8 mouse cellular contexts compared by ENCODE assay signal in genomic region chr2:181671326-181671725, GRCm38 (mm10). TPM values are rescaled to one million over a fixed set of nuclear protein-coding genes. Genes with fewer than 3 reads are reported as not detected.
DNase-seq lines count a peak whose midpoint lies in the region; ATAC-seq lines count a peak whose summit lies in the region.

Sox18 (minus strand) TSS chr2:181671640.

- WGBS in intestine, embryonic 16.5 days = 1% methylated on average over 43 of the region's 43 CpGs

- H3K9me3 ChIP-seq in intestine, embryonic 16.5 days (ENCODE audit: control insufficient read depth, low read length) = no peaks in the 10 kb centered on the region

- H3K36me3 ChIP-seq in intestine, embryonic 16.5 days (ENCODE audit: control insufficient read depth, insufficient read depth, low read length) = no peaks in the 10 kb centered on the region

- peak within 1 kb of the TSS; percentile 76 for H3K4me3 ChIP-seq in brown adipose tissue, adult 24 weeks (ENCODE audit: insufficient read depth, low read depth, low read length)
- peak within 1 kb of the TSS; percentile 49 for H3K4me3 ChIP-seq in intestine, embryonic 16.5 days (ENCODE audit: low read length)

- DNase-seq in adrenal gland, adult 2 months = peak; percentile 80
- peak; percentile 13 for DNase-seq in liver
- peak; percentile 58 for DNase-seq in neural tube, embryonic 10.5 days (ENCODE audit: extremely low spot score, low spot score)
- DNase-seq in yolk sac, embryonic 10.5 days (ENCODE audit: low spot score) = no peak
- no peak for DNase-seq in urinary bladder, postnatal 25 days (ENCODE audit: low spot score)

- peak within 1 kb of the TSS; percentile 89 for H3K27ac ChIP-seq in brown adipose tissue, adult 24 weeks (replicated peaks; ENCODE audit: low read depth, low read length)
- no peak within 1 kb of the TSS for H3K27ac ChIP-seq in intestine, embryonic 16.5 days (ENCODE audit: low read length)

- peak within 1 kb of the TSS; percentile 58 for H3K9ac ChIP-seq in intestine, embryonic 16.5 days (ENCODE audit: low read depth, low read length)

- H3K4me1 ChIP-seq in brown adipose tissue, adult 24 weeks (ENCODE audit: control insufficient read depth, insufficient read depth, insufficient read length, low read length) = peaks cover 25% of the 10 kb centered on the region
- H3K4me1 ChIP-seq in intestine, embryonic 16.5 days (ENCODE audit: control insufficient read depth, insufficient read depth, low read length) = peaks cover 20% of the 10 kb centered on the region

- ATAC-seq in granulocyte monocyte progenitor cell, adult 5-6 weeks (replicated peaks; ENCODE audit: poor library complexity, severe bottlenecking) = peak; percentile 4; the same call in 1 of the 2 replicates
- peak; percentile 31; the same call in 1 of the 2 replicates for ATAC-seq in intestine, embryonic 16.5 days

- H3K27me3 ChIP-seq in intestine, embryonic 16.5 days (replicated peaks; ENCODE audit: control insufficient read depth, insufficient read depth, low read length) = peaks cover 70% of the 10 kb centered on the region

- peak within 1 kb of the TSS; percentile 60 for H3K4me2 ChIP-seq in intestine, embryonic 16.5 days (ENCODE audit: low read depth, low read length)

RNA-seq across cellular contexts. Expression of gene Sox18, which starts in this region (rescaled TPM):
- 10 to 100 TPM; 20.3 to 34.7 TPM for total RNA-seq in adrenal gland, adult 2 months (2021)
- polyA plus RNA-seq in adrenal gland, adult 2 months (2012; rRNA removed) = 164 and 223 TPM in 2 replicates
- polyA plus RNA-seq in brown adipose tissue, adult 24 weeks (2012; ENCODE audit: insufficient read depth, insufficient read length, missing spikeins) = 12.8 and 22.2 TPM in 2 replicates
- total RNA-seq in granulocyte monocyte progenitor cell, adult 5-6 weeks (2014; fragmentation: Nextera tagmentation) = not detected in 2 replicates
- total RNA-seq in granulocyte monocyte progenitor cell, adult 5-6 weeks (2017) = not detected in 2 replicates
- 28.9 and 30.1 TPM in 2 replicates for polyA plus RNA-seq in intestine, embryonic 16.5 days (2015; fragmentation: Nextera tagmentation; extraction: Ambion mirVana)

Comparison
In these comparisons a context has a peak if more than half of its experiments do, and no peak if none do; other contexts are left out.
1. RNA of gene Sox18 (total RNA-seq): 20.3 to 34.7 TPM in adrenal gland, adult 2 months; not detected in granulocyte monocyte progenitor cell, adult 5-6 weeks; every median in the first group is over 10 times any median in the second.
2. Peak in ATAC-seq in granulocyte monocyte progenitor cell, adult 5-6 weeks; RNA of the gene not detected or under 1 TPM.
3. DNase-seq: peak in adrenal gland, adult 2 months (single experiment), liver (single experiment) and neural tube, embryonic 10.5 days (single experiment); none in yolk sac, embryonic 10.5 days (single experiment) and urinary bladder, postnatal 25 days (single experiment).